Mouse (Mus musculus): ENCODE data around the gene Fam240a.

GRCm38 (mm10) chr9:110915466-110915865, 1.2 kb downstream of the Fam240a start:
- TF ChIP-seq POLR2A (IDR thresholded peaks at IDR 0.05; ENCODE audit: borderline replicate concordance, control insufficient read depth, low read depth, low read length) = no peak
- TF ChIP-seq CTCF (IDR thresholded peaks at IDR 0.05; ENCODE audit: control insufficient read depth, insufficient read depth, low read length) = no peak
